Mouse (Mus musculus): ENCODE measurements at regions not wholly inside any gene's neighbourhood (a gene's known extent, or its start where the extent isn't known, plus 50 kb on each side); places are given as distances from the start of the nearest gene placed in this dataset.

DNA sequence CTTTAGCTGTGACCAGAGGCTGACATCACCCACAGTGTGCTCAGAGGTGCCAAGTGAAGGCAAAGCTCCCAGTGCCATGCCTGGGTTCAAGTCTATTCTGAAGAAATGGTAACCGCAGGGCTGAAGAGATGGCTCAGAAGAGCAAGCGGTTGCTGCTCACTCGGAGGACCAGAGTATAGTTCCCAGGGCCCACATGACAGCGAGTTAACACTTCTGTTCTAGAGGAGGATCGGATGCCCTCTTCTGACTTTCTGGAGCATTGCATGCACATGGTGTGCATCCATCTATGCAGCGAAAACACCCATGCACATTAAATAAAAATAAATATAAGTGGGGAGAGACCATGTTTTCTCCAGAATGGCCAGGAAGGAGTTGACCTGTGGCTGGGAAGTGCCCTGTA lies 209.5 kb downstream of the Sorl1 start:
- H3K9ac ChIP-seq (ENCODE audit: low read depth, low read length): no peak overlapping the region
- H3K4me3 ChIP-seq (ENCODE audit: low read depth, low read length): no peak overlapping the region
- H3K4me2 ChIP-seq (replicated peaks; ENCODE audit: low read depth): no peak overlapping the region
- no peaks in the 10 kb centered on the region for H3K27me3 ChIP-seq (replicated peaks; ENCODE audit: control insufficient read depth, insufficient read depth, low read length)
- no peak for TF ChIP-seq CTCF (IDR thresholded peaks at IDR 0.05; ENCODE audit: low read depth)
- H3K36me3 ChIP-seq (ENCODE audit: control insufficient read depth, insufficient read depth): no peaks in the 10 kb centered on the region
- no peaks in the 10 kb centered on the region for H3K4me1 ChIP-seq (replicated peaks; ENCODE audit: control insufficient read depth, insufficient read depth, low read length)
- WGBS: 89% methylated on average over 6 of the region's 6 CpGs
- ATAC-seq: no peak
- no peaks in the 10 kb centered on the region for H3K9me3 ChIP-seq (ENCODE audit: control insufficient read depth)
- H3K27ac ChIP-seq (ENCODE audit: low read depth, low read length): no peak overlapping the region

DNA sequence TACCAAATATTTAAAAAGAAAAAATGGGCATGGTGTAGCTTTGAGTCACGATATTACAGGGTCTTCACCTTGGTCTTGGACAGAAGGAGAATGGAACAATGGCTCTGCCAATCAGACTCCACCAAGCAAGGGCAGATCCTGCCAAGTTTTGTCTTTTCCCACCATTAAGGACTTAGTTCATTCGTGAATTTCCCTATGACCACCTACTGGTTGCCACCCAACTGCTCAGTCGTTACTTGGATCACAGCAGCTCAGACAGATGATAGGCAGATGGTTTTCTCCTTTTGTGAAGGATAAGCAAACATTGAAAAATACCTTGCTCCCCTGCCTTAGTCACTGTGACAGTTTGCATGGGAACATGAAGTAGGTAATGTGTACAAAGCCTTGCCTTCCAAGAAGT lies 210.2 kb downstream of the Sorl1 start:
- ATAC-seq: no peak
- TF ChIP-seq CTCF (IDR thresholded peaks at IDR 0.05; ENCODE audit: low read depth): no peak
- H3K9me3 ChIP-seq (ENCODE audit: control insufficient read depth): no peaks in the 10 kb centered on the region
- no peak overlapping the region for H3K27ac ChIP-seq (ENCODE audit: low read depth, low read length)
- no peaks in the 10 kb centered on the region for H3K36me3 ChIP-seq (ENCODE audit: control insufficient read depth, insufficient read depth)
- no peak overlapping the region for H3K4me2 ChIP-seq (replicated peaks; ENCODE audit: low read depth)
- no peaks in the 10 kb centered on the region for H3K27me3 ChIP-seq (replicated peaks; ENCODE audit: control insufficient read depth, insufficient read depth, low read length)
- 76% methylated on average over 3 of the region's 3 CpGs for WGBS
- no peak overlapping the region for H3K4me3 ChIP-seq (ENCODE audit: low read depth, low read length)
- no peaks in the 10 kb centered on the region for H3K4me1 ChIP-seq (replicated peaks; ENCODE audit: control insufficient read depth, insufficient read depth, low read length)
- no peak overlapping the region for H3K9ac ChIP-seq (ENCODE audit: low read depth, low read length)

- H3K4me1 ChIP-seq (replicated peaks; ENCODE audit: control insufficient read depth, insufficient read depth, low read length): no peaks in the 10 kb centered on the region
- WGBS: 86% methylated on average over 5 of the region's 5 CpGs
- no peak overlapping the region for H3K4me2 ChIP-seq (replicated peaks; ENCODE audit: low read depth)
- H3K36me3 ChIP-seq (ENCODE audit: control insufficient read depth, insufficient read depth): no peaks in the 10 kb centered on the region
- no peak for TF ChIP-seq CTCF (IDR thresholded peaks at IDR 0.05; ENCODE audit: low read depth)
- no peaks in the 10 kb centered on the region for H3K9me3 ChIP-seq (ENCODE audit: control insufficient read depth)
- no peaks in the 10 kb centered on the region for H3K27me3 ChIP-seq (replicated peaks; ENCODE audit: control insufficient read depth, insufficient read depth, low read length)
- H3K27ac ChIP-seq (ENCODE audit: low read depth, low read length): no peak overlapping the region
- H3K4me3 ChIP-seq (ENCODE audit: low read depth, low read length): no peak overlapping the region
- no peak overlapping the region for H3K9ac ChIP-seq (ENCODE audit: low read depth, low read length)
- ATAC-seq: no peak
Measured at GRCm38 (mm10) chr9:41912482-41912881, 211.6 kb downstream of the Sorl1 start.

DNA sequence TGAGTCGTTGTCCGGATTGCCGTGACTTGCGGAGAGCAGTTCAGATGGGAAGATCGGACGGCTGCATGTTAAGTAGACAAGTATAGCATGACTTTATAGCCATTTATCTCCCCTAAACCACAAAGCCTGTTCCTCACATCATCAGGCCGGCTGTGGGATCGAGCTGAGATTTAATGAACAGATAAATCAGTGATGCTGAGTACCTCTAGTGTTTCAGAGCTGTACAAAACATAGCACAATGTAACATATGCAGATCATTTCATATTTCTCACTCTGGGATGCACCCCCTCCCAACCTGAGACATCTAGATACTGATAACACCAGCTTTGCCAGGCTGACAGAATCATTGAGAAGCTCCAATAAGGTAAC lies 223.5 kb downstream of the Sorl1 start:
- ATAC-seq: no peak
- Histone ChIP-seq H3K36me3 (ENCODE audit: control insufficient read depth, insufficient read depth) (no peaks in the 10 kb centered on the region), H3K27ac (ENCODE audit: low read depth, low read length) (no peak overlapping the region), H3K4me2 (replicated peaks; ENCODE audit: low read depth) (no peak overlapping the region), H3K9ac (ENCODE audit: low read depth, low read length) (no peak overlapping the region), H3K4me1 (replicated peaks; ENCODE audit: control insufficient read depth, insufficient read depth, low read length) (no peaks in the 10 kb centered on the region), H3K27me3 (replicated peaks; ENCODE audit: control insufficient read depth, insufficient read depth, low read length) (no peaks in the 10 kb centered on the region), H3K4me3 (ENCODE audit: low read depth, low read length) (no peak overlapping the region), H3K9me3 (ENCODE audit: control insufficient read depth) (no peaks in the 10 kb centered on the region)
- no peak for TF ChIP-seq CTCF (IDR thresholded peaks at IDR 0.05; ENCODE audit: low read depth)
- 88% methylated on average over 8 of the region's 8 CpGs for WGBS

DNA sequence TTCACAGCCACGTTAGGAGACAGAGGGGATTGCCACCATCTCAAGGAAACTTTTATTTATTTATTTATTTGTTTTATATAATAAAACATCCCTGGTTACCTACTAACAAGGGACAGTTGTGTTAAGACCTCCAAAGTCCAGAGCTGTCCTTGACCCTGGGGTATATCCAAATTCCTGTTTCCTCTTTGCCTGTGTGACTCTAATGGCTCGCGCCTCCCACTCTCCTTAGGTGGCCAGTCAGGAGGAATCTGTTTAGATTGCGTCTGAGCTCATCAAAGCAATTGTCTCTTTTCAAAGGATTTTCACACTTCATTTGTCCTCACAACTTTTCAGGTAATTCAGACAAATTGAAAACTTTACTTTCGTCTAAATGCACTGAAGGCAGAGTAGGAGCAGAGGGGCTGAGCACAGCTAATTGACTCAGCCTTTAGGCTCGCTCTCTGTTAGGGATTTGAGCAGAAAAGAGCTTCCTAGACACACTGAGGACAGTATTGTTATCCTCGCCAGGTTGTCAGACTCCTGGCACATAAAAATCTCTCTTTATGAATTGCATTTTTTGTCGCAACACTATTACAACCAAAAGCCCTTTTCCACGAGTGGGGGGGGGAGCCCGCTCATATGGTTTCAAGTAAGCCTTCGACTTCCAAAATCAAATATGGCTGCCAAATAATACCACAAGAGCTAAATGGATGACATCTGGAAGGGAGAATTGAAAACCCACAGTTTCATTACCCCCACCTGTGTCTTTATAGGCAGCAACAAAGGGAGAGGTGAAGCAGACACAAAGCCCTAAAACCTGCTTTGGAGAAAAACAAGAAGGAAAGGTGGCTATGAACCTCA lies 224.1 kb downstream of the Sorl1 start:
- Histone ChIP-seq H3K36me3 (ENCODE audit: control insufficient read depth, insufficient read depth) (no peaks in the 10 kb centered on the region), H3K9ac (ENCODE audit: low read depth, low read length) (no peak overlapping the region), H3K27me3 (replicated peaks; ENCODE audit: control insufficient read depth, insufficient read depth, low read length) (no peaks in the 10 kb centered on the region), H3K4me1 (replicated peaks; ENCODE audit: control insufficient read depth, insufficient read depth, low read length) (no peaks in the 10 kb centered on the region), H3K4me2 (replicated peaks; ENCODE audit: low read depth) (no peak overlapping the region), H3K4me3 (ENCODE audit: low read depth, low read length) (no peak overlapping the region), H3K27ac (ENCODE audit: low read depth, low read length) (no peak overlapping the region), H3K9me3 (ENCODE audit: control insufficient read depth) (no peaks in the 10 kb centered on the region)
- WGBS: 69% methylated on average over 11 of the region's 11 CpGs
- ATAC-seq: no peak
- TF ChIP-seq CTCF (IDR thresholded peaks at IDR 0.05; ENCODE audit: low read depth): no peak

DNA sequence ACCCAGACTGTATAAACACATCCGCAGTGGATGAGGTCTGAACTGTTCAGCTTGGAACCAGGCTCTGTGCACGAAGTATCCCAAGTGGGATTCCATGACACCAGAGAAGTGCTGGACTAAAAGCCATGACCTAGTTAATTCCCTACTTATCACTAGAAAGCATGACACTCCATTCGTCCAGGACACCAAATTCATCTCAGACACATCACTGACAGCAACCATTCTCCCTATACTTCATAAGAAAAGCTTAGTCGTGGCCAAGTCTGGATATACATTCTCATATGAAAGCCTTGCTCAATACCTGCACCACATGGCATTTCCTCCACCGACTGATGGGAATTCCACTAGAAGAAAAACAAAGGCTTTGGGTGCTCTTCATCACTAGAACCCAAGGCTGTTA lies 229.0 kb downstream of the Sorl1 start:
- H3K9ac ChIP-seq (ENCODE audit: low read depth, low read length): no peak overlapping the region
- no peak for ATAC-seq
- 0 out of 2 replicates have a peak, but pooled peaks cover 3% of the 10 kb centered on the region for H3K4me1 ChIP-seq (replicated peaks; ENCODE audit: control insufficient read depth, insufficient read depth, low read length)
- H3K9me3 ChIP-seq (ENCODE audit: control insufficient read depth): no peaks in the 10 kb centered on the region
- no peak for TF ChIP-seq CTCF (IDR thresholded peaks at IDR 0.05; ENCODE audit: low read depth)
- no peak overlapping the region for H3K27ac ChIP-seq (ENCODE audit: low read depth, low read length)
- H3K4me2 ChIP-seq (replicated peaks; ENCODE audit: low read depth): no peak overlapping the region
- H3K4me3 ChIP-seq (ENCODE audit: low read depth, low read length): no peak overlapping the region
- H3K36me3 ChIP-seq (ENCODE audit: control insufficient read depth, insufficient read depth): no peaks in the 10 kb centered on the region
- no peaks in the 10 kb centered on the region for H3K27me3 ChIP-seq (replicated peaks; ENCODE audit: control insufficient read depth, insufficient read depth, low read length)
- 76% methylated on average over 5 of the region's 5 CpGs for WGBS
